Mouse (Mus musculus) liver, adult 2 months (tissue): ENCODE data around the gene Olfr187.

Experiments
- CTCF ChIP-seq: fragments of 200-500 bp; IDR thresholded peaks from 2 replicates; pipeline ENCODE4 v1.5.1; 2011; ENCODE audit warnings: low read depth, low read length, control low read depth
- POLR2A ChIP-seq: fragments of 200-500 bp; IDR thresholded peaks from 2 replicates; pipeline ENCODE4 v1.6.1; 2011; ENCODE audit warnings: low read length, control low read depth; ENCODE audit not compliant: insufficient read depth; ENCODE audit errors: extremely low read depth

- no peak for TF ChIP-seq POLR2A
- TF ChIP-seq CTCF = no peak
Observed at GRCm38 (mm10) chr16:59007146-59007545, 32.4 kb downstream of the Olfr187 start.
